Mouse (Mus musculus) lung, postnatal 0 days (tissue): ENCODE measurements around the gene Sgip1.

ENCODE experiments used
- CTCF ChIP-seq: IDR thresholded peaks from 2 replicates; pipeline ENCODE4 v1.5.1; 2016; ENCODE audit warnings: antibody characterized with exemption, mild to moderate bottlenecking
- EP300 ChIP-seq: IDR thresholded peaks from 2 replicates; pipeline ENCODE4 v1.6.1; 2016; ENCODE audit warnings: antibody characterized with exemption, mild to moderate bottlenecking, control low read depth

- TF ChIP-seq CTCF: no peak
- no peak for TF ChIP-seq EP300
Measured at GRCm38 (mm10) chr4:102806987-102807386, 65.9 kb downstream of the Sgip1 start.
